Mouse (Mus musculus) bone marrow, adult 2 months (tissue): ENCODE data around the gene Atf7. TPM values are rescaled to one million over a fixed set of nuclear protein-coding genes. Genes with fewer than 3 reads are reported as not detected.

ENCODE experiments used
- H3K27ac ChIP-seq: fragments of 200-500 bp; 2 replicates; pipeline ENCODE4 v1.5.1; 2012; ENCODE audit warnings: low read depth, mild to moderate bottlenecking, control low read depth, inconsistent platforms, low read length; ENCODE audit not compliant: control insufficient read depth, poor library complexity, insufficient read depth
- H3K4me1 ChIP-seq: fragments of 200-500 bp; 2 replicates; pipeline ENCODE4 v1.6.1; 2011; ENCODE audit warnings: low read length; ENCODE audit not compliant: control insufficient read depth, insufficient read depth
- H3K4me3 ChIP-seq: fragments of 200-500 bp; replicated peaks from 2 replicates; pipeline ENCODE3; 2011; ENCODE audit warnings: mild to moderate bottlenecking, low read depth, low read length, control low read depth; ENCODE audit not compliant: control insufficient read depth
- CTCF ChIP-seq: fragments of 200-500 bp; IDR thresholded peaks from 2 replicates; pipeline ENCODE4 v1.5.1; 2011; ENCODE audit warnings: low read length, control low read depth; ENCODE audit not compliant: control insufficient read depth, insufficient read depth
- POLR2A ChIP-seq: fragments of 200-500 bp; IDR thresholded peaks from 2 replicates; pipeline ENCODE4 v1.6.1; 2011; ENCODE audit warnings: low read depth, mild to moderate bottlenecking, control low read depth, low read length, borderline replicate concordance; ENCODE audit not compliant: control insufficient read depth
- WGBS: fragments of 180-500 bp; shearing (Covaris S2); methylation state at CpG from one replicate; pipeline ENCODE4 v1.1.7; 2018; 5-methylcytosine and 5-hydroxymethylcytosine counted together
- polyA plus RNA-seq: library from polyadenylated mRNA; stranded (reverse); fragments of >200 nt; gene quantifications from 2 replicates; pipeline ENCODE4 v1.2.4, GENCODE M21; 2011; ENCODE audit warnings: low replicate concordance; ENCODE audit not compliant: missing spikeins, insufficient read depth, insufficient read length

Gene Atf7
- polyA plus RNA-seq: 29.6 and 45.2 TPM in 2 replicates

- H3K27ac ChIP-seq: peak within 1 kb of the TSS; percentile 91
- TF ChIP-seq CTCF (no peak), POLR2A (peak; percentile 70; the same call in 1 of the 2 replicates)
- no peaks in the 10 kb centered on the region; the same call in 1 of the 2 replicates for H3K4me1 ChIP-seq
- peak within 1 kb of the TSS; percentile 91 for H3K4me3 ChIP-seq
- under 1% methylated on average over 51 of the region's 51 CpGs for WGBS
These were observed at the start of gene Atf7, which contains the start of gene Gm28047 for GRCm38 (mm10) chr15:102624970-102625686. TSS of gene Atf7 (minus strand) at chr15:102625464. TSS of gene Gm28047 (minus strand) at chr15:102625067.

- 44% methylated on average over 10 of the region's 10 CpGs for WGBS
- Histone ChIP-seq H3K27ac (no peak overlapping the region), H3K4me1 (peaks cover 2% of the 10 kb centered on the region; the same call in 1 of the 2 replicates), H3K4me3 (no peak overlapping the region)
- TF ChIP-seq POLR2A (no peak), CTCF (no peak)
These were observed 48.3 kb upstream of the Atf7 start for GRCm38 (mm10) chr15:102673548-102673947.

GRCm38 (mm10) chr15:102672215-102673071 lies 47.2 kb upstream of the Atf7 start, which contains the start of gene Atp5g2:
TSS of gene Atp5g2 (minus strand) at chr15:102672352.
- H3K4me3 ChIP-seq: peak within 1 kb of the TSS; percentile 26
- TF ChIP-seq CTCF: no peak
- H3K4me1 ChIP-seq: peaks cover 2% of the 10 kb centered on the region; the same call in 1 of the 2 replicates
- H3K27ac ChIP-seq: peak within 1 kb of the TSS; percentile 33; the same call in 1 of the 2 replicates
- WGBS: 16% methylated on average over 37 of the region's 37 CpGs

- TF ChIP-seq CTCF (no peak), POLR2A (peak; percentile 38; the same call in 1 of the 2 replicates)
- Histone ChIP-seq H3K4me3 (peak overlapping the region; percentile 26), H3K4me1 (peaks cover 2% of the 10 kb centered on the region; the same call in 1 of the 2 replicates), H3K27ac (peak overlapping the region; percentile 33; the same call in 1 of the 2 replicates)
- WGBS: 4% methylated on average over 34 of the region's 34 CpGs
These were observed 46.5 kb upstream of the Atf7 start for GRCm38 (mm10) chr15:102671721-102672214.

GRCm38 (mm10) chr15:102670767-102671575 lies 45.7 kb upstream of the Atf7 start:
- Histone ChIP-seq H3K4me1 (peaks cover 2% of the 10 kb centered on the region; the same call in 1 of the 2 replicates), H3K4me3 (peak overlapping the region; percentile 94), H3K27ac (peak overlapping the region; percentile 81)
- WGBS: under 1% methylated on average over 53 of the region's 53 CpGs
- peak; percentile 99 for TF ChIP-seq CTCF
- peak; percentile 74; the same call in 1 of the 2 replicates for TF ChIP-seq POLR2A

- peak overlapping the region; percentile 81; the same call in 1 of the 2 replicates for H3K27ac ChIP-seq
- H3K4me1 ChIP-seq: peaks cover 2% of the 10 kb centered on the region; the same call in 1 of the 2 replicates
- TF ChIP-seq POLR2A (no peak), CTCF (no peak)
- WGBS: 2% methylated on average over 6 of the region's 6 CpGs
- peak overlapping the region; percentile 94 for H3K4me3 ChIP-seq
These were observed 45.0 kb upstream of the Atf7 start for GRCm38 (mm10) chr15:102670281-102670680.

- no peak for TF ChIP-seq CTCF
- Histone ChIP-seq H3K4me1 (peaks cover 2% of the 10 kb centered on the region; the same call in 1 of the 2 replicates), H3K27ac (no peak overlapping the region), H3K4me3 (no peak overlapping the region)
- 77% methylated on average over 8 of the region's 8 CpGs for WGBS
These were observed 44.3 kb upstream of the Atf7 start for GRCm38 (mm10) chr15:102669571-102669970.

GRCm38 (mm10) chr15:102665494-102665893 lies 40.2 kb upstream of the Atf7 start:
- H3K4me3 ChIP-seq: no peak overlapping the region
- 22% methylated on average over 4 of the region's 4 CpGs for WGBS
- TF ChIP-seq CTCF (peak; percentile 75), POLR2A (no peak)
- H3K27ac ChIP-seq: no peak overlapping the region
- peaks cover 2% of the 10 kb centered on the region; the same call in 1 of the 2 replicates for H3K4me1 ChIP-seq
